Mouse (Mus musculus) lung, adult 2 months (tissue): Measurements from ENCODE around the gene Fam240a.

ENCODE experiments used
- CTCF ChIP-seq: fragments of 200-500 bp; IDR thresholded peaks from 2 replicates; pipeline ENCODE4 v1.5.1; 2011; ENCODE audit warnings: mild to moderate bottlenecking, low read length, control low read depth; ENCODE audit not compliant: insufficient read depth
- POLR2A ChIP-seq: fragments of 200-500 bp; IDR thresholded peaks from 2 replicates; pipeline ENCODE4 v1.6.1; 2011; ENCODE audit warnings: low read depth, mild to moderate bottlenecking, control low read depth, low read length, borderline replicate concordance; ENCODE audit errors: extremely low read depth

GRCm38 (mm10) chr9:110895507-110895906 lies 21.2 kb downstream of the Fam240a start:
- TF ChIP-seq CTCF (no peak), POLR2A (no peak)
